Mouse (Mus musculus): ENCODE measurements around the gene Trappc5.

Gene Trappc5

GRCm38 (mm10) chr8:3674671-3675070, 1.4 kb upstream of the Trappc5 start:
- CTCF ChIA-PET = interaction anchor here (0.5 to 0.7 kb wide), 2 partner anchors 26 to 34 kb away, joined by 8 read pairs; no protein-coding TSS in a partner anchor

GRCm38 (mm10) chr8:3676993-3677579, 987 bp downstream of the Trappc5 start:
- CTCF ChIA-PET = no interaction called here

GRCm38 (mm10) chr8:3678831-3679230, 2.7 kb downstream of the Trappc5 start:
- CTCF ChIA-PET = no interaction called here

- CTCF ChIA-PET = no interaction called here
Observed at GRCm38 (mm10) chr8:3679236-3679635, 3.1 kb downstream of the Trappc5 start.

- CTCF ChIA-PET = no interaction called here
Observed at GRCm38 (mm10) chr8:3679656-3680055, 3.6 kb downstream of the Trappc5 start.

GRCm38 (mm10) chr8:3682435-3682834, 6.3 kb downstream of the Trappc5 start:
- CTCF ChIA-PET = interaction anchor here (0.7 kb wide), 1 partner anchor 64 kb away, joined by 3 read pairs; no protein-coding TSS in a partner anchor

- CTCF ChIA-PET = interaction anchor here (0.6 kb wide), 1 partner anchor 22 kb away, joined by 3 read pairs; no protein-coding TSS in a partner anchor
Observed at GRCm38 (mm10) chr8:3683408-3684176, 7.5 kb downstream of the Trappc5 start.

GRCm38 (mm10) chr8:3684530-3684929, 8.4 kb downstream of the Trappc5 start:
- CTCF ChIA-PET = interaction anchor here (0.6 kb wide), 1 partner anchor 21 kb away, joined by 3 read pairs; no protein-coding TSS in a partner anchor

GRCm38 (mm10) chr8:3685422-3685821, 9.3 kb downstream of the Trappc5 start:
- CTCF ChIA-PET = interaction anchor here (0.5 kb wide), 1 partner anchor 64 kb away, joined by 4 read pairs; the partner anchor contains the start of gene Pet100

GRCm38 (mm10) chr8:3687537-3687936, 11.4 kb downstream of the Trappc5 start:
- CTCF ChIA-PET = interaction anchor here (0.6 kb wide), 1 partner anchor 10 kb away, joined by 5 read pairs; no protein-coding TSS in a partner anchor

GRCm38 (mm10) chr8:3690774-3691173, 14.7 kb downstream of the Trappc5 start:
- CTCF ChIA-PET = no interaction called here

GRCm38 (mm10) chr8:3694121-3694520, 18.0 kb downstream of the Trappc5 start, which contains the start of gene Fcer2a:
TSS of gene Fcer2a (minus strand) at chr8:3694175.
- CTCF ChIA-PET = interaction anchor here (0.6 to 0.8 kb wide), 5 partner anchors 51 to 447 kb away, joined by 3 to 6 read pairs (median 3); no protein-coding TSS in a partner anchor

GRCm38 (mm10) chr8:3701491-3701890, 25.4 kb downstream of the Trappc5 start:
- CTCF ChIA-PET = no interaction called here

- CTCF ChIA-PET = interaction anchor here (0.5 to 0.6 kb wide), 2 partner anchors 22 to 1262 kb away, joined by 3 read pairs; no protein-coding TSS in a partner anchor
Observed at GRCm38 (mm10) chr8:3705711-3706110, 29.6 kb downstream of the Trappc5 start.

- CTCF ChIA-PET = no interaction called here
Observed at GRCm38 (mm10) chr8:3707611-3708010, 31.5 kb downstream of the Trappc5 start.

- CTCF ChIA-PET = no interaction called here
Observed at GRCm38 (mm10) chr8:3710312-3710711, 34.2 kb downstream of the Trappc5 start.

- CTCF ChIA-PET = no interaction called here
Observed at GRCm38 (mm10) chr8:3711646-3712045, 35.5 kb downstream of the Trappc5 start.

- CTCF ChIA-PET = interaction anchor here (1.0 kb wide), 1 partner anchor 44 kb away, joined by 3 read pairs; no protein-coding TSS in a partner anchor
Observed at GRCm38 (mm10) chr8:3717321-3717954, 41.3 kb downstream of the Trappc5 start.

GRCm38 (mm10) chr8:3718559-3718958, 42.5 kb downstream of the Trappc5 start:
- CTCF ChIA-PET = interaction anchor here (1.0 kb wide), 1 partner anchor 45 kb away, joined by 3 read pairs; no protein-coding TSS in a partner anchor

- CTCF ChIA-PET = no interaction called here
Observed at GRCm38 (mm10) chr8:3720551-3720950, 44.5 kb downstream of the Trappc5 start, which contains the start of gene Clec4g. TSS of gene Clec4g (minus strand) at chr8:3720651.

- CTCF ChIA-PET = interaction anchor here (0.6 to 0.8 kb wide), 2 partner anchors 14 to 363 kb away, joined by 4 to 6 read pairs; no protein-coding TSS in a partner anchor
Observed at GRCm38 (mm10) chr8:3721041-3721440, 44.9 kb downstream of the Trappc5 start.
